Mouse (Mus musculus): ENCODE data around the gene Synj2.
"Not testable (repeated sequence)": the region's sequence is repeated elsewhere in the genome, so short reads cannot be mapped to it uniquely, and the experiment has no call there.

Synj2 gene

DNA sequence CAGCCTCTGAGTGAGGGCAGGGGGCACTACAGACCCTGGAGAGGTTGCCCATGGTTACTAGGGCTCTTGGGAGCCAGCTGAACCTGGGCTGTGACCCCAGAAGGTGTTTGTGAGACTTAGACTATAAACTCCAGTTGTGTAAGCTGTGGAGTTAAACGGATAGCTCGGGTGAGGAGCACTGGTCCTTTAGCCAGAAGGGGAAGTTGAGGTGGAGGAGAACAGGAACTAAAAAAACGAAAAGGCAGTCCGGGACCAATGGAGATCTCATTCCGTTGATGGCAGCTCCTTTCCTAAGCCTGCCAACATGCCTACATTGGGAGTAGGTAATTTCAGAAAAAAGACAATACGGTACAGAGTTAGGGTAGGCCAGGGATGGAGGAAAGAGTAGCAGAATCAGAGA is 60.3 kb downstream of the Synj2 start:
- DNase-seq (ENCODE audit: low read depth), result no peak

DNA sequence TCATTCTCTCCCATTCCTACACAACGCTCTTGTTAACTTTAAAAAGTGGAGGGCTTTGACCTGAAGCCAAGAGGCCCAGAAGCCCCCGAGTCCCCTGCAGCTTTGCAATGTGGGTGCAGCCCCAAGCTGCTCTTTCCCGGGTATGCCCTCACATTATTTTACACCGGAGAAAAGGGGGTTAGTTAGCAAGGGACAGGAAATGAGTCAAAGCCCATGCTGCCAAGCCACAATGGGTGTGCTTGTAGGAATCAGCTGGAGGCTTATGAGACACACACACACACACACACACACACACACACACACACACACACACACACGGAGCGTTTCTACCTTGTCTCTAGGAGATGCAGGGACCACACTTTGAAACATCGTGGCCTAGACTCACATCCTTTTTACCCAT is 60.8 kb downstream of the Synj2 start:
- DNase-seq (ENCODE audit: low read depth), result no peak

DNA sequence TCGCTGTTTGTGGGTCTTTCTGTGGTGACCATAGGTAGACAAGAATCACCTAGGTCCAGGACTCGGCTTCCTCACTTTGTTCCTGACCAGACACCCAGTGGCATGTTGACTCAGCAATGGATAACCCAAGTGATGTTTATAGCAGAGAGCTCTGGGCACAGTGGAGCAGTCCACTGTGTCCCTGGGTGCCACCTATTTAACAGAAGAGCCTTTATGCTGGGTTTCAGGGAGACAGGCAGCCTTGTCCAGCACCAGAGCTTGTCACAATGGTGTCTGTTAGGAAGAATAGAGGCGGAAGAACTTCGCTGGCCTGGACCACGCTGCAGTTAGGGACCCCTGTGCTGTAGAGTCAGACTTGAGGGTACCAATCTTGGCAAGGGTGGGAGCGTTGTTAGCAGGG is 61.5 kb downstream of the Synj2 start:
- no peak for DNase-seq (ENCODE audit: low read depth)

- DNase-seq (ENCODE audit: low read depth), result no peak
These were observed 62.6 kb downstream of the Synj2 start for GRCm38 (mm10) chr17:6003661-6004060.

DNA sequence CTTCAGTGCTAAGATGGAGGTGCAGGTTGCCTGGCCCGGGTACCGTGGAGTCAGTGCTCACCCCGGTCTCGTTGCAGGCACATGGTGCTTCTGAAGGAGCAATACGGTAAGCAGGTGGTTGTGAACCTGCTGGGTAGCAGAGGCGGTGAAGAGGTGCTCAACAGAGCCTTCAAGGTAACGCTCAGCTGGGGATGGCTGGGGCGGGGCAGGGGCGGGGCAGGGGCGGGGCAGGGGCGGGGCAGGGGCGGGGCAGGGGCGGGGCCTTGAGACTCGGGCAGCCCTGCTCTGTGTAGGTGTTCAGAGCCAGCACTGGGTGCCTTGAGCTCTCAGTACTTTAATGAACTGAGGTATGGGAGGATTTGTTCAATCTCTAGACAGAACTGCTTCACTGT is 64.2 kb downstream of the Synj2 start:
- DNase-seq (ENCODE audit: low read depth), result no peak

- no peak for DNase-seq (ENCODE audit: low read depth)
These were observed 64.8 kb downstream of the Synj2 start for GRCm38 (mm10) chr17:6005638-6006471.

DNA sequence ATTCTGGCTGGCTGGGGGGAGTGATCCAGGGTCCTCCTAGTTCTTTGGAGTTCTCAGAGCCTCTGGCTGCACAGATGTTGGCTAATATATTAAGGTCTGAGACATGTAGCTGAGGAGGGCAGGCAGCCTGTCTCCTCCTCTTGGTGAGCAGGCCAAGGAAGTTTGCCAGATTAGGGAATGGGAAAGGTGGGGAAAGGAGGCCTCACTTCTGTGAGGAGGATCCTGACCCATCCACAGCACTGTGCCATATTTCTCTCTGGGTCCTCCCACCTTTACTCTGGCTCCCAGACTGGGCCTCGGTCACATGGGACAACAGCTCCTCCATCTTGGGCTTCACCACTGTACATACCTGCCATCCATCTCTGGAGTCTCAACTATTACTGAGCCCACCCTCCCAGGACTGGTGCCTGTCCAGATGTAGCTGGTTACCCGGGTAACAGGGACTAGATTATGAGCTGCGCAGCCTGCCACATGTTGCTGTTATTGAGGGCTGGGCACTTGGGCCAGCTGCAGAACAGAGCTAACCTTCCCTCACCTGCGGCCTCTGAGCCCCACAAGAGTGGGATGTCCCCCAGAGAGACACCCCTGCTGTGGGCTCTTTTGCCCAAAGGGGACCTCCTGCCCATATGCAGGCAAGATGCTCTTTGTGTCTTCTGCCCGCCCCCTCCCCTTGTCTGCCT is 66.2 kb downstream of the Synj2 start:
- DNase-seq (ENCODE audit: low read depth), result no peak

- no peak for DNase-seq (ENCODE audit: low read depth)
These were observed 66.8 kb downstream of the Synj2 start for GRCm38 (mm10) chr17:6007902-6008301.

DNA sequence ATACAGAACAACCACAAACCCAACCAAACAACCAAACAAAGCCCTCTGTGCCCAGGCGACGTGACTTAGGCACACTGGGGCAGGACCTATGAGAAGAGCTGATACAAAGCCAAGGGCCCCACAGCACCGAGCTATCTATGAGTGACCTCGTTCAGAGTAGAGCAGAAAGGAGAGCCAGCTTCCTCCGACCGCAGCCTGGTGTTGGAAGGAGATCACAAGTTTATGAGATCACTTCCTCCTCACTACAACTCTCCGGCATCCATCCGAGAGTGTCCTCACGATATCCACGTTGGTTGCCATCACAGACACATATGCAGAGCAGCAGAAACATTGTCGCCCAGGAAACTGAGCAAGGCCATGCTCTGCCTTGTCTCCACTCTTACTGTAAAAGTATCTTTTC is 67.5 kb downstream of the Synj2 start:
- DNase-seq (ENCODE audit: low read depth), result no peak

DNA sequence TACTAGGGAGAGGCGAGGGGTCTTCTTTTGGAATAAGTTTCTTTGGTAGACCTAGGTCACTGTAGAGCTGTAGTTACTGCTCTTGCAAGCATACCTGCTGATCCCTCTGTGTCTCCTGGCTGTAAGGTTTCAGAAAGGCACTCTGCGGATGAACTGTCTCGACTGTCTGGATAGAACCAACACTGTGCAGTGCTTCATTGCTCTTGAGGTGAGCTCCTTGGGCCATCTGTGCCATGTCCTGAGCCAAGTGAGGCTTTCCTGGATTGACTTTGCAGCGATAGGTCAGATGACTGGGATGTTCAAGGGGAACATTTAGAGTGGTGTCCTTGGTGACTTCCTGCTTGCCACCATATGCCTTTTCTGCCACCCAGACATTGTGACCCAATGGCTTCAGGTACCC is 68.5 kb downstream of the Synj2 start:
- no peak for DNase-seq (ENCODE audit: low read depth)

DNA sequence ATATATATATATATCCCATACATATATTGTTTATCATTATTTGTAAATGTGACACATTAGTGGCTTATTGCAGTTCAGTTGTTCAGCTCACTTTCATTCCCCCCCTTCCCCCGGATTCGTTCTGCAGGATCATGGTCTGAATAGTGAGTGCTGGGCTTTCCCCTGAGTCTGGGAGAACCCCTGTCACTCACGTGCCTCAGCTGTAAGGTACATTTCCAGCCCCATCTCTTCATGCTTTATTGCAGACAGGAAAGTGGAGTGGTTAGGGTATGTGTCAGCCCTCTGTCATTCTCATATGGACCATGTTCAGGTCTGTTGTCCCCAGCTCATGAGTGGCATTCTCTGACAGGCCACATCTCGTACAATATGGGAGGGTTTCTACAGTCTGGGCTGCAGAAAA is 72.0 kb downstream of the Synj2 start:
- DNase-seq (ENCODE audit: low read depth), result no peak

DNA sequence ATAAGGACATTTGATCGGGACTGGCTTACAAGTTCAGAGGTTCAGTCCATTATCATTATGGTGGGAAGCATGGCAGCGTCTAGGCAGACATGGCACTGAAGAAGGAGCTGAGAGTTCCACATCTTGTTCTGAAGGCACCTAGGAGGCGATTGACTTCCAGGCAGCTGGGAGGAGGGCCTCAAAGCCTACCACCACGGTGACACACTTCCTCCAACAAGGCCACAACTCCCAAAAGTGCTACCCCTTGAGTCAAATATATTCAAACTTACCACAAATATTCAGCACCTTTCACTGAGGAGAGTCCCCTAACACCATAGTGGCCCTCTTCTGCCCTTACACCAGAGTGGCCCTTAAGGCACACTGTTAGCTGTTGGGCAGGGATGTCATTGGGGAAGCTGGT is 73.9 kb downstream of the Synj2 start:
- DNase-seq (ENCODE audit: low read depth), result no peak

DNA sequence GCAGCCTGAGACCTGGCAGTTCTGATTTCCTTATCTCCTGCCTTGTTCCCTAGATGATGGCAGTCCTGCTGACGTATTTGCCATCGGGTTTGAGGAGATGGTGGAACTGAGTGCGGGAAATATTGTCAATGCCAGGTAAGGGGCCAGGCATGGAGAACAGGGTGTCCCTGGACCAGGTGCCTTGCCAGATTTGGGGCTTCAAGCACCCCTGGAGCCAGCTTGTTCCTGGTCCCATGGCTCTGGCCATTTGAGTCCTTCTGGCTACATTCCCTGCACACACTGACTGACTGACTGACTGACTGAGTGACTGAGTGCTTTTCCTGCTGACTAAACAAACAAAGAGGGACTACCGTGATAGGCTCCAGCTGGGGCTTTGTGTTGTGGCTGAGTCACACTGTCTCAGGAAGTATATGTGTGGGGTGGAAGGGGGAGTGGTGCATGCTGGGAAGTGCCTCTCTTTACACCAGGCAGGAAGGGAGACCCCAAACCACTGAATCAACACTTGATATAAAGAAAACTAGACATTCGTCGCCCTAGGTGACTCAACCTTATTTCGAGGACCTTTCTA is 75.2 kb downstream of the Synj2 start:
- DNase-seq (ENCODE audit: low read depth), result no peak

- no peak for DNase-seq (ENCODE audit: low read depth)
These were observed 76.2 kb downstream of the Synj2 start for GRCm38 (mm10) chr17:6017268-6017667.

DNA sequence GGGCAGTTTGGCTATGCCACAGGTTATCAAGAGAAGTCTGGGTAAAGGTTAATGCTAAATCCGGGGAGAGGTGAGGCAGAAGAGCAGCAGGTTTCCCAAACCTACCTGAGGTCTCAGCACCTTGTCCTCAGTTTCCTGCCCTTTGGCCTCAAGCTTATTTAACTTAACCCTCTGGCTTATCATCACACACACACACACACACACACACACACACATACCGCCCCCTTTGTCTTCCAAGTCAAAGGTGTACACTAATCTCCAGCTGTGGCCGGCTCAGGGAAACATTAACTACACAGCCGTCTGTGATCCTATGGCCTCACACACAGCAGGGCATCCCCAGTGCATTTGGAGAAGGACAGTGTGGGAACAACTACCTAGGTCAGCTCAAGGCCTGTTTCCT is 77.3 kb downstream of the Synj2 start:
- DNase-seq (ENCODE audit: low read depth), result no peak

GRCm38 (mm10) chr17:6019776-6020175 is 78.7 kb downstream of the Synj2 start:
- no peak for DNase-seq (ENCODE audit: low read depth)

DNA sequence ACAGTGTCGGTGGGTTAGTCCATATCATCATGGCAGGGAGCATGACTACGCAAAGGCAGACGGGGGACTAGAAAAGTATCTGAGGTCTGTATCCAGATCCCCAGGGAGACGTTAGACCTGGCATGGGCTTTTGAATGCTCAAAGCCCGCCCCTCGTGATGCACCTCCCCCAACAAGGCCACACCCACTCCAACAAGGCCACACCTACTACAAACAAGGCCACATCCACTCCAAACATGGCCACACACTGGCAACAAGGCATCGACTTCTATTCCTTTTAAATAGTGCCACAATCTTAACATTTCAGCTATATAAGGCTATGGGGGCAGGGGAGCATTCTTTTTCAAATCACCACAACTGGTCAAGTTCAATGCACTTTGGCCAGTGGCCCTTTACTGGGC is 79.6 kb downstream of the Synj2 start:
- DNase-seq (ENCODE audit: low read depth), result no peak

DNA sequence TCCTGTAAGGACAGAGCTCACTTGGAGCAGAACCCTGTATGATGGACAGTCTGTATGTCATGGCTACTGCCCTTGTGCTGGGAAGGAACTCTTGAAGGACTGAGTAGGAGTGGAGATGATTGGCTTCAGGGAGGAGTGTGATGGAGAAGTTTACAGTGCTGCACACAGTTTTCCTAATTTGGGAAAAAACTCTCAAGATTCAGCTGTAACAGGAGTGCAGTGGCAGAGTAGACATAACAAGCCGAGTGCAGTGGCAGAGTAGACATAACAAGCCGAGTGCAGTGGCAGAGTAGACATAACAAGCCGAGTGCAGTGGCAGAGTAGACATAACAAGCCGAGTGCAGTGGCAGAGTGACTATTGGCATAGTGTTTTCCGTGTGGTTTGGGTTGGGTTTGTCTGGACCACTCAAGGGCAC is 80.3 kb downstream of the Synj2 start:
- not testable (repeated sequence) for DNase-seq (ENCODE audit: low read depth)

DNA sequence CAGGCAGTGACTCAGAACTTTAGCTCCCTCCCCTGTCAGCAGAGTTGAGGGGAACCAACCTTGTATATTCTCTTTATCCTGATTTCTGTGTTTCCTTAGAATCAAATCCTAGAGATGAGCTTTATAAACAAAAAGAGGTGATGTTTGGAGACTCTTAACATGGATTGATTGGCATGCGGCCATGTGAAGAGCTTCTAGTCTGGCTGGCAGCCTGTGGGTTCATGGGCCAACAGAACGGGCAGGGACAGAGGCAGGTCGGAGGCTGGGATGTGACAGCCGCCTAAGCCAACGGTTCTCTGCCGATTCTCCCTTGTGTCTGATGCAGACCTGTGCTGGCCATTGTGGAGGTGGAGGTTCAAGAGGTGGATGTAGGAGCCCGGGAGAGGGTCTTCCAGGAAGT is 84.8 kb downstream of the Synj2 start:
- no peak for DNase-seq (ENCODE audit: low read depth)

DNA sequence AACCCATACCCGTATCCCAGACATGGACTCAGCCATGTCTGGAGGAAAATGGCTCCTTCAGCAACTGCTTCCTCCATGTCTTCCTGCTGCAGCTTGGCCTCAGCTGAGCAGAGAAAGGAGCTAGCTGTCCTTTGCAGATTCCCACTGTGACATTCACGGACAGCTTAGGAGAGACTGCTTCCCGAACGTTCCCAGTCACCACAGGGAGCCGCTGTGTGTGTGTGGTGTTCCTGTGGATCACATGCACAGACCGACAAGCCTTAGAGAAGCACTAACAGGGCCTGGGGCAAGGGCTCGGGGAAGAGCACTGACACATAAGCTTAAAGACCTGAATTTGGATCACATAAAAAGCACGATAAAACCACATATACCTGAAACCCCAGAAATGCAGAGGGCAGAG is 94.6 kb downstream of the Synj2 start:
- no peak for DNase-seq (ENCODE audit: low read depth)

DNA sequence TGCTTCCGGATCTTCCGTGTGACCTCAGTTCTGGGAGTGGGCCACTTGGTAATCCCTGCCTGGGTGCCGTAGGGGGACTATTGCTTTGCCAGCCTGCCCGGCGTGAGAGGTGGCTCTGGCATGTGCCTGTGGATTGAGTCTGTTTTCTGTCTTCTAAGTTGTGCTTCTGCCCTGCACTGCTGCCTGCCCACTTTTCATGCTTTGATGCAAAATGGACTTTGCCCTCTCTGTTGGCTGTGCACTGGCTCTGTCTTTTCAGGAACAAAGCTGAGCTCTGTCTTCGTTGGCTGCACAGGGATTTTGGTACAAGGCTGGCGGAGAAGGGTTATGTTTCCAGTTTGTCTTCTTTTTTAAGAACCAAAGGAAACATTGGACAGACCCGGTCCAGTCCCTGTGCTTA is 95.4 kb downstream of the Synj2 start:
- no peak for DNase-seq (ENCODE audit: low read depth)

DNA sequence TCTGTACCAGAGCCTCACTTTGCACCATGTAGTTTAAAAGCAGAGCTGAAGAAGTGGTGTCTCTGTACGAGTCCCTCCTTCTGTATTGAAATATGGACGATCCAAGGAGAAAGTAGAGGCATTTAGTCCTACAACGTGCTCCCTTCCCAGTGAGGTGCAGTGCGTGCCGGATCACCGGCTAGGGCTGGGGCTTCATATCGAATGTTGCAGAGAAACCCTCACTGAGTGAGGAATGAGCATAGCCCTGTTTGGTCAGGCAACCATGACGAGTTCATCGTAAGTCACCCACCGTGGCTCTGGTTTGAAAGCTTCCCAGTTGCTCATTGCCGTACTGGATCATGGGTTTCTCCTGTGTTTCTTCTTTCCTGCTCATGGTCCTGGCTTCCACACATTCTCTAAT is 95.8 kb downstream of the Synj2 start:
- DNase-seq (ENCODE audit: low read depth), result no peak

DNA sequence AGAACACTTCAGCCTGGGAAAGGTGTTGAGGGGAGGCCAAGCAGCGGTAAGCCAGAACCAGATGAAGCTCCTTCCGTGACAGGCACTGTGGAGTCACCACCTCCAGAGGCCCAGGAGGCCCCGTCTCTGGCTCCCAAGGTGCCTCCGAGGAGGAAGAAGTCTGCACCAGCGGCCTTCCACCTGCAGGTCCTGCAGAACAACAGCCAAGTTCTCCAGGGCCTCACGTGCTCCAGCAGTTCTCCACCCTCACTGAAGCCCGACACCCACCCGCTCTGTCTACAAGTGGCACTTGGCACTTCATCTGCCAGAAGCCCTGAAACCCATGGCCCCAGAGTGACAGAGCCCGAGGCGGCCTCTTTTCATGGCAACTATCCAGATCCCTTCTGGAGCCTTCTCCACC is 96.4 kb downstream of the Synj2 start:
- DNase-seq (ENCODE audit: low read depth), result no peak

DNA sequence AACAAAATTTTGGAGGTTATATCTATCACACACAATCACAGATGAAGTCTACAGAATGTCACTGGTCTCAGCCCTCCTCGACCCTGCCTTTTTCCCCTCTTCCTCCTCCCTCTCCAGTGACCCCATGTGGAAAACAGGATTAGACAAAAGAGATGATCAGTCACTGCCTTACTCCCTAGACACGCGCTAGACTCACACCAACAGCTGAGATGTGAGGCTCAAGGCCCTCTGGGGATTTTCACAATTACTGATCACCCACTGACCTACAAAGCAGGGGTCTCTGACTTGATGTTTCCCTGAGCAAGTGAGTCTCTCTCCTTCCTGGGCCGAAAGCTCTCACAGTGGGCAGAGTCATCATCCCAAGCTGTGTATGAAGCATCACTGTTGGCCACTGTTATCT is 111.7 kb downstream of the Synj2 start:
- no peak for DNase-seq (ENCODE audit: low read depth)

Data from c-Kit-positive CD71-positive TER-119-negative erythroid progenitor cells, embryonic 14.5 days (primary cell).